Mouse (Mus musculus) frontal cortex, postnatal 14 days (tissue): ENCODE data around the gene Got2.
A peak's percentile ranks its signal among the peaks of the same experiment; 100 is the strongest.

Experiments used
- DNase-seq, 2 experiments: peaks; one replicate each; pipeline ENCODE4 v3.0.0; 2022; ENCODE audit warnings: low spot score in 2 of 2

Gene Got2

GRCm38 (mm10) chr8:95888285-95889136 lies at the start of gene Got2:
TSS of gene Got2 (minus strand) at chr8:95888547.
- DNase-seq = peak; percentile 81 to 89

GRCm38 (mm10) chr8:95932841-95933240 lies 44.5 kb upstream of the Got2 start:
- DNase-seq = no peak

GRCm38 (mm10) chr8:95929821-95930220 lies 41.5 kb upstream of the Got2 start:
- DNase-seq = no peak

GRCm38 (mm10) chr8:95916106-95916505 lies 27.8 kb upstream of the Got2 start:
- no peak for DNase-seq

GRCm38 (mm10) chr8:95914905-95915643 lies 26.7 kb upstream of the Got2 start:
- peak; percentile 56 to 78 for DNase-seq

GRCm38 (mm10) chr8:95911240-95911639 lies 22.9 kb upstream of the Got2 start:
- no peak for DNase-seq

- no peak for DNase-seq
Observed at GRCm38 (mm10) chr8:95907885-95908284, 19.5 kb upstream of the Got2 start.

GRCm38 (mm10) chr8:95906738-95907137 lies 18.4 kb upstream of the Got2 start:
- DNase-seq = no peak

- DNase-seq = no peak
Observed at GRCm38 (mm10) chr8:95901864-95902263, 13.5 kb upstream of the Got2 start.

- DNase-seq = no peak
Observed at GRCm38 (mm10) chr8:95893701-95894100, 5.4 kb upstream of the Got2 start.

- DNase-seq = peak; percentile 78 to 79
Observed at GRCm38 (mm10) chr8:95887578-95888284, 616 bp downstream of the Got2 start.

- DNase-seq = peak in 1 of 2 experiments; percentile 16
Observed at GRCm38 (mm10) chr8:95886647-95887577, 1.4 kb downstream of the Got2 start.

- no peak for DNase-seq
Observed at GRCm38 (mm10) chr8:95885966-95886365, 2.4 kb downstream of the Got2 start.

GRCm38 (mm10) chr8:95885271-95885841 lies 3.0 kb downstream of the Got2 start:
- no peak for DNase-seq

GRCm38 (mm10) chr8:95884491-95884890 lies 3.9 kb downstream of the Got2 start:
- no peak for DNase-seq

- no peak for DNase-seq
Observed at GRCm38 (mm10) chr8:95882191-95882590, 6.2 kb downstream of the Got2 start.

- no peak for DNase-seq
Observed at GRCm38 (mm10) chr8:95881576-95881975, 6.8 kb downstream of the Got2 start.

- no peak for DNase-seq
Observed at GRCm38 (mm10) chr8:95879823-95880222, 8.5 kb downstream of the Got2 start.

GRCm38 (mm10) chr8:95878176-95878962 lies 10.0 kb downstream of the Got2 start:
- DNase-seq = peak in 1 of 2 experiments; percentile 21

- DNase-seq = no peak
Observed at GRCm38 (mm10) chr8:95875270-95875669, 13.1 kb downstream of the Got2 start.
